Mouse (Mus musculus) gonadal fat pad, adult 2 months (tissue): ENCODE results near the gene Fto. TPM values are rescaled to one million over a fixed set of nuclear protein-coding genes. Genes with fewer than 3 reads are reported as not detected.

Experiments used
- DNase-seq: peaks from one replicate; pipeline ENCODE4 v3.0.0-alpha.2; 2012; ENCODE audit warnings: low read depth
- polyA plus RNA-seq: library from polyadenylated mRNA; depleted of rRNA; stranded (reverse); fragments of >200 nt; gene quantifications from 2 replicates; pipeline ENCODE4 v1.2.3, GENCODE M21; 2012

Fto gene
- polyA plus RNA-seq, 1 experiment: 37.7 TPM

DNA sequence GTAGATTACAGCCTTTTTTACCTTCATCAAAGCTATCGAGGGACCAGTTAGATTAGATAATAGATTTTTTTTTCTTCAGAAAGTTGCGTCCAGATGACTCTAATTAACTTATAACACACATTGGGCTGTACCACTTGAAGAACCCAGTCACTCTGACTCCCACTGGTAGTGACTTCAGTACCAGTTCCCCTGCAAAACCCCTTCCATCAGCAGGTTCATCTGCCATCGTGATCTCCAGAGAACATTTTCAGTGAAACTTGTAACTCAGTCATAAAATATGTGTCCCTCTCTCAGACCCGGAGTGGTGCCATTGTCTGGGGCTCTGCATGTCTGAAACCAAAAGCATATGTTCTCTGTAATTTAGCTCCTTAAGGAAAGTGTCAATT lies 211.5 kb downstream of the Fto start:
- DNase-seq: no peak

DNA sequence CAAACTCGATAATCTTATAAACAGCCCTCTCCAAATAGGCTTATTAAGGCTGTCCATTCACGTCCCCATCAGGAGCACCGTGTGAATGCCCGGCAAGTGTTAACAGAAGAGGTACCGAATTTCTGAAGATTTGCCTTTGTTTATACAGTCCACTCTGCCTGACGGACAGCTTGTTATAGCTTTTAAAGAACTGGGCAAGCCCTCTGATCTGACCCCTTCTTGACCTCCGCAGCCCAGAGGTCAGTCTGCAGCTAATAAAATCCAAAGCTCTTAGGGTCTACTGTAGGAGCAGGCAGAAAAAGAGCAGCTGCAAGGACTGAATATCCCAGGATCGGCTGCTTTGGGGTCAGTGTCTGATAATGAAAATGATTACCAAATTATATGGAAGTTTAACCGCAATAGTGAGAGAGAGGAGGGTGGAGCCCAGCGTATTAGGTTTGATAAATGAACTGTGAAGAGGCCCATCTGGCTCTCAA lies 212.1 kb downstream of the Fto start:
- no peak for DNase-seq

DNA sequence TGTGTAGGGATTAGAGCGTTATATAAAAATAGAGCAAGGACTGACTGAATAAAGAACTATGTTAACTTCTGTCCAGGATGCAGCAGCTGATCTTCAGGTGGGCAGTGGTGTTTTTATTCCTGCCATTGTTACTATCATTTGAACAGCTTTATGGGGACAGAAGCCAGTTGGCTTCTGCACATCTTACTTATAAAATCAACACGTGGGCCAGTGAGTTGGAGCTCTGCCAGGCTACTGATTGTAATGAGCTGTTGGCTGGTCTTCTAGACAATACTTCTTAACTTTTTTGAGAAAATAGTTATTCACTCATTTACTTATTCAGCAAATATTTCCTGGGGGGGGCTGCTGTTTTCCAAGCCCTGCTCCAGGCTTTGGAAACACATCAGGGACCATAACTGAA lies 215.6 kb downstream of the Fto start:
- no peak for DNase-seq

DNA sequence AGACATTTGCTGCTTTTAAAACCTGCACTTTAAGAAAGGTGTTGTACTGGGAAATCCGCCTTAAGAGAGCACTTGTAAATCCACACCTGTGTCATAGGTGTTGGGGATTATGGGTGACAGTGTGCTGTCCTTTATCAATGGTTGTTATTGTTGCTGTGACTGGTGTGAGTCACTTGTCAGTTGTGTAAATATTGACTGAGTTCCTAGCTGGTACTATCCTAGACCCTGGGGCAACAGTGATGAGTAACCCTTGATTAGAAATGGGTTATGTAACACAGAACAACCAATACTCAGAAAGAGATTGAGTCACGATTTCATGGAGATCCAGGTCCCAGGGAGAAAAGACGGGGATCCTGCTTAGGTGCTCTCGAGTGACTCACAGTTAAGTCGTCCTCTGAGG lies 216.4 kb downstream of the Fto start:
- DNase-seq: no peak

DNA sequence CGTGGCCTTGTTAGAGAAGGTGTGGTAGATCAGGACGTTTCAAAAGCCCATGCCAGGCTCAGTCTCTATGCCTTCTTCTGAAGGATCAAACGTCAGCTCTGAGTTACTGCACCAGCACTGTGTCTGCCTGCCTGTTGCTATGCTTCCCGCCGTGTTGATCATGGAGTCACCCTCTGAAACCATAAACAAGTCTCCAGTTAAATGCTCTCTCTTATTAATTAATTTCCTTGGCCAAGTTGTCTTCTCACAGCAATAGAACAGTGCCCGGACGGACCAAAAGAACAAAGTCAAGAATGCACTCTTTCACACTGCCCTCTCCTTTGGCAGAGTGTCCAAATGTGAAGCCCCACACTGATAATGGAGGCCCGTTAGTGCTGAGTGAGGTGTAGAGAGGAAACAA lies 217.3 kb downstream of the Fto start:
- no peak for DNase-seq

DNA sequence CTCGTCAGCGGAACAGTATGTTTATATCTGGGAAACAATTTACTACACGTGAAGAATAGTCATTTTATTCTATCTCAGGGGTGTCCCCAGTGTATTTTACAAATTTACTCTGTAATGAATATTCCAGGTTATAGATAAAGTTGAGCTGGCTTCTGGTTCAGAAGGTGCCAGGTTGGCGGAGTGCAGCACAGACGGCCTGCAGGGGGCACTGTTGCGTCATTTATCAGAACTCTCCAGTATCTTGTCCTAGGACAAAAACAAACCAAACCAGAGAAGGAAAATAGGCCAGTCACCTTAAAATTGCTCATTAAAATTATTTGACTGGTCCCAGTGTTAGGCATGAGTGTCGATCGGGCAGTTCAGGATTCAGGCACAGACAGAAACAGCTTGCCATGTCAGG lies 218.6 kb downstream of the Fto start:
- DNase-seq: no peak

DNA sequence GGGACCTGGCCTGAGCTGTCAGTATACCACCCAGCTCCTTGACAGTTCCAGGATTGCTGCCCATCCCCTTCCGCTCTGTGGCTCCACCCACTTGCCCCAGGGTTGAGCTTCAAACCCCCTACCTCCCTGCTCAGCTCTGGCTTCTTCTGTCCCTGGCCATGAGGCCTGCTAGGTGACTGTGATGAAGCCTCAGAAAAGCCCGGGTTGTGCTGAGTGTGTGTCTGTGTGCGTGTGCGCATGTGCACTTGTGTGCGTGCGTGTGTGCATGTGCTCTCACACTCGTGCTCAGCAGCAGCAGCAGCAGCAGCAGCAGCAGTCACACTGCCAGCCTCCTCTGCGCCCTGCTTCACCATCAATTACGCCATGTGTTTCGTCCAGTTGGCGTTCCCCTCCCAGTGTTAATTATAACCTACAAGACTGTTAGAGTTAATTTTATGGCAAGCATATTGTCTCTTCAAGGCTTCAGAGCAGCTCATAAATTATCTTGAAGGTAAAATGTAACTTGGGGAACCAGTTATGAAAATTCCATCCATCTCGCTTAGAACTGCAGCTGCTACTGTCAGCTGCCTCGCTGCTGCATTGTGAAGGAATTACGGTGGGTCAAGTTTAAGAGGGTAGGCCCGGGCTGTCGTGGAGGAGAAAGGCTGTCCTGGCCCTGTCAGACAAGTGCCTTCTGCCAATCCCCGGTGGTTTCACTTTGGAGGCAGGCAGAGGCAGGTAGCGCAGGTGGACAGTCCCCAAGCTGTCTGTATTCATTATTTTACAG lies 219.5 kb downstream of the Fto start:
- no peak for DNase-seq

DNA sequence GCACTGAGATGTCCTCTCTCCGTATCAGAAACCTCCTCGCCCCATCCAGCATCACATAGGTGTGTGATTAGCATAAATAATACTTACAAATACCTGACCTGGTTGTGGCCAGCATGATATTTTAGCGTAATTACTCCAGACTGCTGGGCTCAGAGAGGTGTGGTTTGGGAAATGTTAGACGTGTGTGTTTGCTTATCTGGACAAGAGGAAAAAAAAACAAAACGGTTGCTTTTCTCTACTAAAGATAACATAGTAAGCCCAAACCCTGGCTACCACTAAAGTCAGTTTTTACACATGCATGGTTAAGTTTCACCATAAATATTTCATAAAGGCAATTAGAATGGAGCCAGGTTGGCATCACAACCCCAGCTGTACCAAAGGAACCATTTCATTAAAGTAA lies 221.4 kb downstream of the Fto start:
- DNase-seq: no peak

DNA sequence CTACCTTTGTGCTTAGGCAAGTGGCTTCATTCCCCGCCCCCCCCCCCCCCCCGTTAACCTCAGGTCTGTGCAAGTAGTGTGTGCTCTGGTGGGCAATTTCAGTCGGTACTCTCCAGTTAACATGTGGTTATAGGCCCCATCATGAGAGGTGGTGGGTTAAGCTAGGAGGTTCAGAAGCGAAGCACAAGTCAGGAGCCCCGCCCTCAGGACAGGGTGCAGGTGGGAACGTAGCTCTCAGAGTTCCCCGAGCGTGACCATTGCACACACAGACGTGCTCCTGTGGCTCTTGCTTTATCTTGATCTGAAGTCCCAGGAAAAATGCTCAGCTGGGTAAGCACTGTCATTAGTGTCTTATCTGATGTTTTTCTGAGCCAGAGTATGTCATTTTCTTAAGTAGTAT lies 224.8 kb downstream of the Fto start:
- DNase-seq: no peak

DNA sequence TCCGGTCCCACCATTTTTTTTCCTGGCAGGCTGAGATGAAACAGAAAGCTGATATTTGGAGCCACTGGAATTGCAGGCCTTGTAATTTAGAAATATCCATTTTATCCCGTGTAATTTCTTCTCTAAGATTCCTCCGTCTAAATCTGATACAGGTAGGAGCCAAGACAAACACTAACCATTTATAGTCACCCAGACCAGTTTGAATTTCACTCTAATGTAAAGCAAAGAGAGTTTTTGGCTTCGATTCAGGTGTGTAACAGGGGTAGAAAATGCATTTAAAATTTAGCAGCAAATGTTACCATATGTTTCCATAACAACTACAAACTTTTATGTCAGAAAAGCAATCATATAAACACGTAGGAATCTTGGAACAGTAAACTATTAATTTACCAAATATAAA lies 225.6 kb downstream of the Fto start:
- no peak for DNase-seq

DNA sequence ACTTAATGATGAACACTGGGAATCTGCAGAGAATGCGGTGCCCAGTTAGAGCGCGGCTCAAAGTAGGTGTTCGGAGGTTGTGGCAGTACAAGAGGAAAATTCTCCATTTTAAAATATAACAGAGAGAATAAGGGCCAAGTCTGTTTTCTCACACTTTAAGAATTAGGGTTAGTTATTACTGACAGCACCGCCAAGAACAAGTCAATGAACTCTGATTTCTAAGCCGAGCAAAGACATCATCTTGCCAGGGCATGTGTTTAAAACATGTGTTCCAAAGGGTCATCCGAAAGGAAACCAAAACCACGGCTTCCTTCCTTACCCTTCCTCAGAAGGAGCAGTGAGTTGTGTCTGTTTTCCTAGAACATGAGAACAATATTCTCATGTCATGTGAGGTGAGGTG lies 226.3 kb downstream of the Fto start:
- no peak for DNase-seq

DNA sequence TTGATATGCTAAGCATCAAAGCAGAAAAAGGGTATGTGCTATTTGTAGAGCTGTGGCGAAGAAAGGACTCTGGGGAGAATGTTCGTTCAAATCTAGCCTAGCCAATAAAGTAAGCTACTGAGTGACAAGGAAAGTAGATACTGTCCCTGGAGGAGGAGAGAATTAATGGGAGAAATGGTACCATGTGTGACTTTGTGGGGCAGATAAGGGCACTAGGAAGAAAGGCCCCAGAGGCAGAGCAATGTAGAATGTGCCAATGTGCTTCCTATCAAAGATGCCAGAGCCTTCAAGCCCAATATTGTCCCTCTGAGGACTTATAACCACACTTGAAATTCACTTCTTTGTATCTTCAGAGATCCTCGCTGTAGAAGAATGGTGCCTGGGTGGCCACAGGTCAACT lies 227.9 kb downstream of the Fto start:
- DNase-seq: no peak

DNA sequence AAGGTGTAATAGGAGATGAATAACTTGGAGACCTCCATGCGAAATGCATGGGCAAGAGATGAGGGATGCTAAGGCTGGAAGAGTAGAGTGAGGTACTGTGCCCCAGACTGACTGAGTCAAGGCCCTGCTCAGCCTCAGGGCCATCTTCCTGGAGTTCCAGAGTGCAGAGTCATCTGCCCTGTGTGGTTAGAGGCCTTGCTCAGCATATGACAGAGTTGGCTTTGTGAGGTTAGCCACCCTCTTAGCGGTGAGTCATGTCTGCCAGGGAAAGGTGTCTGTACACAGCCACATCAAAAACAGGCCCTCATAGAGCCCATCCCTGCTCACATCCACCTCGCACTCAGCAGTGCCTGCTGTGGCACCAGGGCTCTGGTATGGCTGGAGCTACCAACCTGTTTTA lies 232.2 kb downstream of the Fto start:
- DNase-seq: no peak

DNA sequence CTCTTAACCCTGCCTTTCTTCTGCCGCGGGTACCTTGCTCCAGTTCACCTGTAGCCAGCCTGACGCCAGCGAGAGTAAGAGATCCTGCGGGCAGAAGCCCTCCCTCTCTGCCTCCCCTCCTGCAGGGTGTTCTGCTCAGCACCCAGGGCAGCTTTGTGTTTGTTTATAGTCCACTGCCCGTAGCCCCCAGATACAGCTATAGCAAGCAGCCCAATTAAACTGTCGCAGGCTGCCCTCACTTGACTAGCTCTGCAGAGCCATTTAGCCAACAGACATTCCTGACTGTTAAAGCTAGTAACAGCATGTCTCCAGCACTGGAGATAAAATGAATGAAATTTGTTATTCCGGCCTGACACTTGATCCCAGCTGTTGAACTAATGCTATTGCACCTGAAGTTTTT lies 233.3 kb downstream of the Fto start:
- DNase-seq: no peak

DNA sequence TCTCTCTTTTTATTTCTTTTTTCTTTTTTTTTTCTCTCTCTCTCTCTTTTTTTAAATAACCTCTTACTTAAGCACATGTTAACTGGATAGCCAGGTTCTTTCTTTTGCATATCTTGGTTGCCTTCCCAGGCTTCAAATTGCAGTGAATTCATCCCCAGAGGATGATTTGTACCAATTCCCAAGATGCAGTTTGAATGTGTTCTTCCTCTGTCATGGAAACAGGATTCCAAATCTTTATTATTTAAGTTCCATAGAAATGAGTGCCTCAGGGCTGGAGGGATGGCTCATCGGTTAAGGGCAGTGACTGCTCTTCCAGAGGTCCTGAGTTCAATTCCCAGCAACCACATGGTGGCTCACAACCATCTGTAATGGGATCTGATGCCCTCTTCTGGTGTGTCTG lies 236.8 kb downstream of the Fto start:
- no peak for DNase-seq

DNA sequence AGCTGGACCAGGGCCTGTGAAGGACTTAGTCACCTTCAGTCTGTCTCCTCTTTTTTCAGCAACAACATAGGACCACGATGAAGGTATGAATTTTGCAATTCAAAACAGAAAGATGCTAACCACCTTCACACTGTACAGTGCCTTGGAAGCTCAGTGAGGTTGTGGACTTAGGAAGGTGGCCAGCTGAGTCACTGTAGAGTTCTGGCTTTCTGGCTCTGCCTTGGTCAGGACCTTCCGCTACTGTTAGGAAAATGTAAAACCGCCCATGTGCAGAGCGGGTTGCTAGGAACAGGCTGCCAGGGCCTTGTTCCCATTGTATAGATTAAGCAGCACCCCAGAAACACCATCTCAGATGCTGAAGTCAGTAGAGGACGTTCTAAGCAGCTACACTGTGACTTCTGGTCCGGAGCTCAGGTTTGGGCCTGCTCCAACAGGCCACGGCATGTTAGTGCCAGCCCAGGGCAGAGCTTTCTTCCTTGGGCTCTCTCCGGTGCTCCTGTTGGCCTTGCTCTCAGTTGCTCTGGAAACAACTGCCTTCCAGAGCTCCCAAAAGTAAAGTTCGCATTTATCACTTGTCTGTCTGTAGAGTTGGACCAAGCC lies 237.9 kb downstream of the Fto start:
- no peak for DNase-seq

DNA sequence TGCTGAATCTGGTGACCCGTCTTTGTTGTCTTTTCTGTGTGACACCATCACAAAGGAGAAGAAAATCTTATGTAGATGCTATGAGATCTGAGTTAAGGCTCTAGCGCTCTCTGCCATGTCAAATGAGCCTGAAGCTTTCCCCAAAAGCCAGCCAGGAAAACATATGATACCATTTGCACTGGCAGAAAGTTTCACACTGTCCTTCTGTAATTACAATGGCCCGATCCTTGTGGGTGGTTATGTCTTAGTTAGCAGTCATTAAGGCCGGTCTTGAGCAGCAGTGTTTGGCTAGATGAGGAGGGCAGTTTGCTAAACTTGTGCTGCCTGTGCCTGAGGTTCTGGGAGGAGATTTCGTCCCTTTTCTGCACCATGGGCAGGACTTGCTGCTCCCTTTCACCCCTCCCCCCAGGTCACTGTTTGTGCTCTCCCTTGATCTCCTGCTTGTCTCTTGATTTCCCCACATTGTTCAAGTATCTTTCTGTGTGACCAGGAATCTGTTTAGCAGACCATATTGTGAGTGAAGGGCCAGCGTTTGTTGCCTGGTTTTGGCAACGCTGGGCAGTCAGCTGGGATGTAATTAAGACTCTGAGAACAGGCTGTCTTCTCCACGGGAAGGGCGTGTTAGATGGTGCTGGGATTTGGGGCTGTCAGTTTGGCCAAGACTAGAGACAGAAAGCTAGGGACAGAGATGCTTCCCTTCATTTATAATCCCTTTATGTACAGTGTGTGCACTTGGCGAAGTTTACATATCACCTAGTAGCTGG lies 238.6 kb downstream of the Fto start:
- DNase-seq: no peak

DNA sequence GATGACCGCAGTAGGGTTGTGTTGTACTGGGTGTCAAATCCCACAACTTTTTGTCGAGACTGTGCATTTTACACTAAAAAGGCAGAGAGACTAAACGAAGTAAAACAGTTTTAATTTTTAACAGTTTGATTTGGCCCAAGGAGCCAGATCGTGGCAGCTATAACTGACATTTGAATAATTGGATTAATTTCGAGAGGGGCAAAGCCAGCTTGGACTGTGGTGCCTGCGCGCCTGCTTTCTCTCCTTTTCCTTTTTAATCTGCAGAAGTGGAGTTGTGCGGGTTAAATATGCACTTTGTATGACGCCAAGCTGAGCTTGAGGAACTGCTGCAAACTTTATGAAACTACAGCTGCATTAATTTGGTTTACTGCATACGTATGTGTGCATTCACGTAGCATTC lies 239.3 kb downstream of the Fto start:
- no peak for DNase-seq

DNA sequence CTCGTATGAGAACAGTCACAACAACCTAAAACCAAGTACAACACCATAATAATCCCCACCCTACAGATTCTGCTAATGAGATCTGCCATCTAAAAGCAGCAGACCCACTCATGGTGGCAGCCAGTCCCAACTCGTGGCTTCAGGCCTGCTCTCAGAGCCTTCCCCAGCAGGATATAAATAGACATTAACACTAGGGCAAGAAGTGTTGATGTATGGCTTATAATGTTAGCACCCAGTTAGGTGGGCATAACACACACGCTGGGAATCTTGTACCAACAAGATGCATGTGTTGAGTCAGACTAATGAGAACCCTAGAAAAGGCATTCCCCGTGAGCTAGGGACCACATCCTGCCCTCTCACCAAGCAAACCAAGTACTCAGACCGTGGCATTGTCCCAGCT lies 240.1 kb downstream of the Fto start:
- DNase-seq: no peak

DNA sequence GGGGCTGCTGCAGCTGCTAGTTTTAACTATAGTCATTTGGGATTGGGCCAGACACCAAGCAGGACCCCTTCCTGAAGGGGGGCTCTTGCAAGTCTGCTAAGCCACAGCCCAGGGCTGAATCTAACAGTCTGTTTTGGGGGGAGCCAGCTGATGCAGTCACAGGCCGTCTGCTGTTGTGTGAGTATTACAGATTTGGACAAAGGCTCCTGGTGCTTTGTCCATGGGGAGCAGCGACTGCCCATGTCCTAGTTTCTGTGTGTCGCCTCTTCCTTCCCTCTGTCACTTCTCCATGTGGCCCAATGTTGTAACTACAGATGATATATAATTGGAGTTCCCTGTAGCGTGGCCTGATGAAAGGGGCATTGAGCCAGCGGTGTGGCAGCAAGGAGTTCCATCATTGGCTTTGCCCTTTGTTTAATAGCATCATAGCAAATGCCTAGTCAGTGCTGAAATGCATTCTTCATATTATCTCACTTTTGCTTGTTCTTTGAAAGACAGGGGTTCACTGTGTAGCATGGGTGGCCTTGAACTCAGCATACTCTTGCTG lies 243.8 kb downstream of the Fto start:
- DNase-seq: no peak

DNA sequence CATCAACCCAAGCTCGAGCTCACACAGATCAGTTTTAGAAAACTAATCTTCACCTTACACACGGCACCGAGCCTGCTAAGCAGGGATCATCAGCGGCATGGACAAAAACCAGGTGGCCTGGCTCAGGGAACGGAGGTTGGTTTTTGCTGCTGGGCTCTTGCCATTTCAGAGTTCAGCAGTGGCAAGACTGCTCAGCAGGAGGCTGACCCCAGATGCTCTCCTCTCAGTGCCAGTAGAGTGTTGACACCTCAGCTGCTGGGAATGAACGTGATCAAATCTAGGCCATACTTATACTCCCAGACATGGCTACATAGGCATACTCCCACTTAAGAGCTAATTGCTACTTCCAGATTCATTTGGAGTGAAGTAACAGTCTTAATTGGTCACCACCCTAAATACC lies 245.1 kb downstream of the Fto start:
- DNase-seq: no peak

DNA sequence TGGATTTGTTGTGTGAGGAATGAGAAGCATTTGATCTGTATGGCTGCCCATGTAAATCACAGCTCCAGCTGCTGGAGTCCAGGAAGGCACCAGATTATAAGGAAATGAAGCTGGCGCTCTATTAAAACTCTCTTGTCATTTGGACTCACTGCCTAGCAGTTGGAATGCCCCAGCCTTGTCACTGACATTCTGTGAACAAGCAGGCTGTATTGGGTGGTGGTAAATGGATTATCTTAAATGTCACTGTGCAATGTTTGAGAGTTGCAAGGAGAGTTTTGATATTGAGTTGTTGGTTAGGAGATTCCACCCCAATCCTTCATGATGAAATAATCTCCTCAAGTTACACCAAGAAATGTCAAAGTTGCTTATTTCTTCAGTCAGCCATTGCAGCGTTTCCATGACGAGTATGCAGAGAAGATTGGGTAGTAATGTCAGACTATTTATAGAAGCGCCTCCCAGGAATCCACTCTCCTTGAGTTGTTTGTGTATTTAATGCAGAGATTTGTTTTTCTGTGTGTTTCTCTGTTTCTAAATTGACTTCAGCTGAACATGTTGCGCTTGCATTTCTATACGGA lies 246.8 kb downstream of the Fto start:
- DNase-seq: no peak
